Mouse (Mus musculus) kidney, adult 2 months (tissue): Measurements from ENCODE around the gene Zfp462.

Experiments
- CTCF ChIP-seq: fragments of 200-500 bp; conservative IDR thresholded peaks from 2 replicates; pipeline ENCODE4 v1.5.1; 2011; ENCODE audit warnings: low read depth, mild to moderate bottlenecking, control low read depth, low read length, moderate library complexity, mixed read lengths; ENCODE audit not compliant: insufficient read depth, insufficient read length
- POLR2A ChIP-seq: fragments of 200-500 bp; IDR thresholded peaks from one replicate; pipeline ENCODE4 v1.6.1; 2011; ENCODE audit warnings: low read depth, low read length, control low read depth

DNA sequence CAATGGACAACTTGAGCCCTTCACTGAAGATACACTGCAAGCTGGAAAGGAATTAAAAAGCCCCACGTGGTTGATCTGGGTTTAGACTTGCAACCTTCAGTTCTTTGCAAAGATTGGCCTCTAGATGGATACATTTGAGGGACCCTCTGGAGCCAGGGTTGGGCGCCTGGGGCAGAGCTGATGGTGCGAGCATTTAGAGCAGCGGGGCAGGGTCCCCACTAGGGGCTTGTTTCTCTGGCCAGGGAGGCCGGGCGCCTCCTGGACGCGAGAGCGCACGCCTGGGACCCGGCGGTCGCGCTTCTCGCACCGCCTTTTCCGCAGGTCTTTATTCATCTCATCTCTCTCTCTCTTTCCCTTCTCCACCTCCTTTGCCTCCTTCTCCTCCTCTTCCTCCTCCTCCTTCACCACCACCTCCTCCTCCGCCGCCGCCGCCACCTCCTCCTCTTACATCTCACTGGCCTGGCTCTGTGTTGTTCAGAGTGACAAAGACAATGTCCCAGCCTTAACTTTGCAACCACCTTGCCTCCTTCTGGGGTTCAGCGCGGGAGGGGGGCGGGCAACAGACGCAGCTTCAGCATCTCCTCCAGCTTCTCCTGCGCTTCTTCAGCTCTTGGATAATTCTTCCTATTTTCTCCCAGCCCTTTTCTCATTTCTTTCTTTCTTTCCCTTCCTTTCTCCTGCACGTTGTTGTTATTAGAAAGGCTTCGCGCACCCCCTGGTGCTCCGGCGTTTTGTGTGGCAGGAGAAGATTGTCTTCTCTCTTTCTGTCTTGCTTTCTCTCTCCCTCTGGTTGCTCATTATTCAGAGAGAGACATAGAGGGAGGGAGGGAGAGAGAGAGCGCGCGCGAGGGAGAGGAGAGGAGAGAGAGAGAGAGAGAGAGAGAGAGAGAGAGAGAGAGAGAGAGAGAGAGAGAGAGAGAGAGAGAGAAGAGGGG lies 2.5 kb downstream of the Zfp462 start:
- TF ChIP-seq POLR2A (no peak), CTCF (0 out of 2 replicates have a peak, but pooled peaks have one; percentile 28)
